Mouse (Mus musculus): ENCODE results near the gene H1foo.

- TF ChIP-seq CTCF (IDR thresholded peaks at IDR 0.05; ENCODE audit: low read depth, low read length), result no peak
- TF ChIP-seq TAL1 (conservative IDR thresholded peaks at IDR 0.05; ENCODE audit: low read depth, low read length), result no peak
- no peak for TF ChIP-seq POLR2AphosphoS5 (IDR thresholded peaks at IDR 0.05; ENCODE audit: insufficient replicate concordance, low read depth, low read length)
Observed at GRCm38 (mm10) chr6:115997726-115998311, 53.1 kb downstream of the H1foo start.
